Mouse (Mus musculus): Measurements from ENCODE around the gene Naif1. TPM values are rescaled to one million over a fixed set of nuclear protein-coding genes. Genes with fewer than 3 reads are reported as not detected.

Naif1 gene
- total RNA-seq, 2 experiments from 2014 or later, result 1.8 to 1.9 TPM

DNA sequence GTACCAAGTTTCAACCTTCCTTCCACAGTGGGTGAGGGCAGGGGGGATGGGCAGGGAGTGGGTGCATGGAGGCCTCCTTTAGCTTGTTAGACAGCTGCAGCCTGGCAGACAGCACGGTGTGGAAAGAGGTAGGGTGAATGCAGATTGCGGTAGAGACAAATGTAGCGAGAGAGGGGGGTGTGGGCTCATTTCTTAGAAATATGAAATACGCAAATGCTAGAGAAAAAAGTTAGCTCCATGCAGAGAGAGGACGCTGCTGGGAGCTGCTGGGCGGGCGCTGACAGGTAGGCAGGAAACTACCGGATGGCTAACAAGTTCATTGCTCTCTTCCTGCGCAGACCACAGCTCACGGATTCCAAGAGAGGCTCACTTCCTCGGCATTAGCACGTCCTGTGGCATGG, 43.0 kb downstream of the Naif1 start:
- intact Hi-C loops (cut with DNase I), result no loop called here
- DNase-seq, result no peak

DNA sequence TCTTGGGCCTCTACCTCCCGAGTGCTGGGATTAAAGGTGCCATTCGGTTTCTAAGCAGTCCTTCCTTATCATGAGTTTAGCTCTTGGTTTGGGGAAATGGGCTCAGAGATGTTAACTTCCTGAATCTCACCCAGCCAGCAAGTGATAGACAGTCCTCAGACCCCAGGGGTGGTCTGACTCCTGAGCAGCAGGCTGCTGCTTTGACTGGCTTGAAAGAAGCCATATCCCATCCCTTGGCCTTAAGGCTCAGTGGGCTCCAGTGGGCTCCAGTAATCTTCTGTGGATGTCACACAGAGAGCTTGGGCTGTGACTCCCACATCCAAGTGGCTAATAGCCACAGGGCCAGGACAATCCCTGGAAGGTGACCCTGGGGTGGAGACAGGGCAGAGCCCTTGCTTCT, 44.3 kb downstream of the Naif1 start:
- intact Hi-C loops (cut with DNase I), result no loop called here
- no peak for DNase-seq

DNA sequence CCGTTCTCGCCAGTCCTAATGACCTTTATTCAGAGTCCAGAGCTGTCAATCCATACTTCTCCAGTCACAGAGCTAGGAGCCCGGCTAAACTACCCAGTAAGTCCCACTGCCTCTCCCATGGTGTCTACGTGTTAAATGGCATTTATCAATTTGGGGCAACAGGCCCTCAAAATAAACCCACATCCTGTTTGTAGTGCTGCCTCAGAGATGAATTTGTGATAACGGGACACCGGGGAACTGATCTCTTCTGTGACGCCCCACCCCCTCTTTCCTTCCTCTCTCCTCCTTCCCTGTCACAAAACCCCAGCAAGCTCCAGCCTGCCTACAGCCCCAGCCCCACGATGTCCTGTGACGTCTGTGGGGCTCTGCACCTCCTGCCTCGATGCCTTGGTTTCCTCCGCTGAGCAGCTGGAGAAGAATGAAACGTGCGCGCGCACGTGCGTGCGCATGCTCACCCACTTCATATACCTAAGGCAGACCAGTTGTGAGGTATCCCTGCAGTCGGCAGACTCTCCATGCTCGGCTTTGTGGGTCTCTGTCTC, 45.0 kb downstream of the Naif1 start:
- intact Hi-C loops (cut with DNase I), result no loop called here
- no peak for DNase-seq

DNA sequence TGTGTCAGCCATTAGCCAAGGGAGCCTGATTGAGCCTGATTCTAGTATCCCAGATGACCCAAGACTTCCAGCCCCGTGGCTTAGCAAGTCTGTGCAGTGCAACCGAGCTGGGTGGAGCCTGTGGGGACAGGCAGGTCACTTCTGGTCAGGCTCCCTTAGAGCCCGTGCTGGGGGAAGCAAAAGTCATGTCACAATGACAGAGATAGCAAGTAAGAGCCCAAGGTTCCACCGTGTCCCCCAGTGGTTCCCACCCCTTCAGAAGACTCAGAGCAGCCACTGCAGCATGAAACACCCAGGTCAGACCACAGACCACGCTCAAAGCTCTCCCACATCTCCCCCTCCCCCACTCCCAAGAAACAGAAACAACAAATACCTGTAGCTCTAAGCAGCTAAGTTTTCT, 45.9 kb downstream of the Naif1 start:
- intact Hi-C loops (cut with DNase I), result no loop called here
- no peak for DNase-seq

DNA sequence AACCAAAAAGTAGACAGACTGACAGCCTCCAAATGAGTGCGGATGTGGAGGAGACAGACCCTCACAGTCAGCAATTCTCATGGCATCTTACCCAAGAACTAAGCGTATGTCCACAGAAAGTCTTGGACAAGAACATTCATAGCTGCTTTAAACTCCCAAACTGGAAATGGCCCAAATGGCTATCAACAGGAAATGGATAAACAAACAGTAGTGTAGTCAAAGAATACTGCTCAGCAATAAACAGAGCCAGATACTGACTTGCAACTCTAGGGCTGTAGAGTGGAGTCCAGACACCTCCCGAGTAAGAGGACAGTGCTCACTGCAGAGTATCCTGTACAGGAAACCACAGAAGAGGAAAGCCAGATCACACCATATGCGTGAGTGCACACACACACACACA, 49.1 kb downstream of the Naif1 start:
- intact Hi-C loops (cut with DNase I), result no loop called here
- no peak for DNase-seq

DNA sequence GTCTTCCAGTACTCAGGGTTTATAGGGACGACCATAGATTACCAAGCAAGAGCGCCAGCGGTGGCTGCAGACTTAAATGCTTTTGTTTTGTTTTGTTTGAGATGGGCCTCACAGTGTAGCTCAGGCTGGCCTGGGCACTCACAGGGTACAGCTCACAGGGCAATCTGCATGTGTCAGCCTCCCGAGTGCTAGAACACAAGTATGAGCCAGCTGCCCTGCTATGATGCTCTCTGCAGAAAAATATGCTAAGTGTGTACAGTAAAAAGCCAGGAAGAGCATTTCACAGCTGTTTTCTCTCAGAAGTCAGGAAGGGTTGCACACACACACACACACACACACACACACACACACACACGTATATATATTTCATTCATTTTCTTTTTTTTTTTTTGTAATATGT, 50.2 kb downstream of the Naif1 start:
- intact Hi-C loops (cut with DNase I), result no loop called here
- DNase-seq, result no peak

DNA sequence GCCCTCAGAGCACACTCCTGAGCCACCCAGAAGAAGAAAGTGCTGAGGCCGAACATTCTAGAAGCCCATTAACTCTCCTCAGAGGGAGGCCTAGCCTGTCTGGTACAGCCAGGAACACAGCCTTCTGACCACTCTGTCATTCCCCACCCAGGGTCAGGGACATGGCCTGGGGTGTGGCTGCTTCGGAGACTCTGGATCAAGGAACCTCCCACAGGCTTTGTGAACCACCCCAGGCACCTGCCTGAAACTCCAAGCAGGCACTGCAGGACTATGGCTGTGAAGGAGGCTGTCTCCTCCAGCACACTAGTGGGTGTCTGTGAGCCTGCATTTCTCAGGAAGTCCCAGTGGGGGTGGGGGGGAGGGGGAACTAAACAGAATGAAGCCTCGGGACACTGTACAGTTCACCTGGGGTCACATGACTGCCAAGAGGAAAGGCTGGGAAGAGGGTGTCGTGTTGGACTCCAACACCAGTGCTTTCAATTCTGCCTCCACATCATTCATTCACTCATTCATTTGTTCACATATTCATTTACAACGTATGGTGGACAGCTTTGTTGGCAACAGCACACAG, 51.6 kb downstream of the Naif1 start:
- DNase-seq, result no peak
- intact Hi-C loops (cut with DNase I), result no loop called here

DNA sequence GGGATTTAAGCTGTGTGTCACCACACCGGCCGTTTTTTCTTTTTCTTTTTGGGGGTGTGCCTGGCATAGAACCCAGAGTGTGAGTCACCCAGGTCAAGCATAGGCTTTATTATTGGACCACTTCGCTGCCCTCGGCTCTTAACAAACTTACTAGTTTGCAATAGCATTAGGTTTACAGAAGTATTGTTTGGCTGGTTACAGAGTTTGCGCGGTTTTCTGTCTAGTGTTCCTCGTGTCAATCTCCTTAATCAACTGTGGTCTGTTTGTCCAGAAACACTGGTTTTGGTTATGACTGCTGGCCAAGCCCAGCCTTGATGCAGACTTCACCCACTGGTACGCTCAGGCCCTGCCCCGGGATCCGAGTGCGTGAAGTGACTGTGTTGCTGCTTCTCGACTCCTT, 52.6 kb downstream of the Naif1 start:
- no peak for DNase-seq
- intact Hi-C loops (cut with DNase I), result no loop called here

DNA sequence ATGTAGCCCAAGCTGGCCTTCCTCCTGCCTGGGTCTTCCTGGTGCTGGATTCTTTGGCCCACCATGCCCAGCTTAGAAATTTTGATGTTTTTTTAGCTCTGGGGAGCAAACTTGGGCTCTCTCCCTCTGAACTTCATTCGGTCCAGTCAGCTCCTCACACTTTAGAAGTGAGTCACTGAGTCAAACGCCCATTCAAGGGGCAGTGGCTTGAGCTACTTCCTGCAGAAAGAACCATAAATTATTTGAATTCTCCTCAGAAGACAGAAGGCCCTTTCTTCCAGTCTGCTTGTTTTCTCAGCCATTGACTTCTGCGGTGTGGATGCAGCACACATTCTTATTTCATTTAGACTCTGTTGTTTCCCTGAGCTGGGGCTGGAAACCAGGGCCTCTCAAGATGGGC, 53.3 kb downstream of the Naif1 start:
- intact Hi-C loops (cut with DNase I), result no loop called here
- DNase-seq, result no peak

DNA sequence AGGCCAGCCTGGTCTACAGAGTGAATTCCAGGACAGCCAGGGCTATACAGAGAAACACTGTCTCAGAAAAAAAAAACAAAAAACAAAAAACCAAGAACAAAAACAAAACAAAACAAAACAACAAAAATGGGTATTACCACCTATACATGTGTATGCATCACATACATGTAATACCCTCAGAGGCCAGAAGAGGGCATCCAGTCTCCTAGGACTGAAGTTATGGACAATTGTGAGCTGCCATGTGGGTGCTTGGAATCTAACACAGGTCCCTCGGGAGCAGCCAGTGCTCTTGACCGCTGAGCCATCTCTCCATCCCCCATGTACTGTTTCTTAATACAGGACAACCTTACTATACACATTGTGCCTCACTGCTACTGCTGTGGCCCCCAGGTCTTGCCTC, 55.3 kb downstream of the Naif1 start:
- intact Hi-C loops (cut with DNase I), result no loop called here
- DNase-seq, result no peak

Other genes starting within 250 kb of the Naif1 start
- gene Pomt1, start 213.9 kb upstream of the Naif1 start, total RNA-seq (2021), result 10 to 100 TPM; 12.0 to 12.2 TPM
- gene Uck1, start 190.3 kb upstream of the Naif1 start, total RNA-seq (2021), result 10 to 100 TPM in 1 of 2 experiments, 1 to 10 TPM in 1; 8.1 to 11.6 TPM
- gene Golga2, start 163.1 kb upstream of the Naif1 start, total RNA-seq (2021), result 10 to 100 TPM; 54.1 to 54.7 TPM
- gene Swi5, start 162.4 kb upstream of the Naif1 start, total RNA-seq (2021), result 100 to 1,000 TPM in 1 of 2 experiments, 10 to 100 TPM in 1; 97.6 to 126 TPM
- gene Ciz1, start 98.1 kb upstream of the Naif1 start, total RNA-seq (2021), result 10 to 100 TPM; 23.2 to 25.4 TPM
- 1 to 10 TPM; 4.8 to 5.3 TPM for gene Dnm1, start 97.1 kb upstream of the Naif1 start, total RNA-seq (2021)
- gene 1110008P14Rik, start 68.5 kb upstream of the Naif1 start, total RNA-seq (2021), result 10 to 100 TPM; 36.4 to 44.0 TPM
- 1 to 10 TPM; 1.4 to 3.7 TPM for gene Lcn2, start 62.2 kb upstream of the Naif1 start, total RNA-seq (2021)
- 10 to 100 TPM; 41.3 to 45.0 TPM for gene Ptges2, start 54.6 kb upstream of the Naif1 start, total RNA-seq (2021)
- 100 to 1,000 TPM in 1 of 2 experiments, 10 to 100 TPM in 1; 71.7 to 145 TPM for gene Slc25a25, start 988 bp downstream of the Naif1 start, total RNA-seq (2021)
- 1 to 10 TPM; 2.6 to 2.7 TPM for gene Fam102a, start 84.9 kb downstream of the Naif1 start, total RNA-seq (2021)
- gene Dpm2, start 120.4 kb downstream of the Naif1 start, total RNA-seq (2021), result 10 to 100 TPM; 10.3 to 11.0 TPM
- gene Pip5kl1, start 124.3 kb downstream of the Naif1 start, total RNA-seq (2021), result not detected
- not detected for gene 9430097D07Rik, start 125.2 kb downstream of the Naif1 start, total RNA-seq (2021)
- gene St6galnac4, start 136.6 kb downstream of the Naif1 start, total RNA-seq (2021), result 10 to 100 TPM; 14.1 to 21.7 TPM
- gene St6galnac6, start 149.3 kb downstream of the Naif1 start, total RNA-seq (2021), result 10 to 100 TPM; 34.9 to 46.5 TPM
- 1,000 to 10,000 TPM; 1,818 to 2,240 TPM for gene Ak1, start 171.3 kb downstream of the Naif1 start, total RNA-seq (2021)
- gene Eng, start 196.1 kb downstream of the Naif1 start, total RNA-seq (2021), result 10 to 100 TPM; 23.9 to 26.7 TPM

All from gastrocnemius, postnatal 36 days (tissue).